In genomic region chr8:91134659-91135058, GRCm38 (mm10) we compare ENCODE assay signal across 7 mouse cellular contexts.
A peak's percentile ranks its signal among the peaks of the same experiment; 100 is the strongest.
DNase-seq lines count a peak whose midpoint lies in the region; ATAC-seq and TF ChIP-seq lines count a peak whose summit lies in the region.

No protein-coding gene starts in this region.

- WGBS in heart, embryonic 16.5 days = 62% methylated on average over 12 of the region's 12 CpGs
- WGBS in liver, embryonic 14.5 days (ENCODE audit: insufficient replicate concordance) = 67% methylated on average over 12 of the region's 12 CpGs

- ATAC-seq in G1E (ENCODE audit: extremely low read depth, insufficient number of reproducible peaks, low FRiP score, poor library complexity, severe bottlenecking) = no peak
- ATAC-seq in heart, embryonic 16.5 days (replicated peaks; ENCODE audit: extremely low read depth, insufficient read depth, low FRiP score) = no peak
- no peak for ATAC-seq in liver, embryonic 14.5 days (ENCODE audit: insufficient read depth)
- no peak for ATAC-seq in granulocyte monocyte progenitor cell, adult 5-6 weeks (replicated peaks; ENCODE audit: poor library complexity, severe bottlenecking)

- H3K4me1 ChIP-seq in ES-Bruce4 (ENCODE audit: control insufficient read depth, insufficient read depth, low read length) = no peaks in the 10 kb centered on the region
- peaks cover 20% of the 10 kb centered on the region for H3K4me1 ChIP-seq in G1E (ENCODE audit: insufficient read depth, low read depth, low read length)
- H3K4me1 ChIP-seq in heart, embryonic 16.5 days (ENCODE audit: control insufficient read depth, insufficient read depth, low read length) = peaks cover 10% of the 10 kb centered on the region
- peaks cover 0 to 8% of the 10 kb centered on the region in 2 experiments; a peak in 1 of 4 replicates for H3K4me1 ChIP-seq in liver, embryonic 14.5 days (replicated peaks; ENCODE audit: control insufficient read depth in 2 of 2, insufficient read depth in 2 of 2, low read length in 1 of 2)

- H3K27me3 ChIP-seq in ES-Bruce4 (ENCODE audit: control insufficient read depth, insufficient read depth, low read length, poor library complexity, severe bottlenecking) (no peaks in the 10 kb centered on the region), G1E (ENCODE audit: insufficient read depth, low read length) (peaks cover 23% of the 10 kb centered on the region)
- H3K27me3 ChIP-seq in heart, embryonic 16.5 days (ENCODE audit: control insufficient read depth, insufficient read depth, low read length) = no peaks in the 10 kb centered on the region
- no peaks in the 10 kb centered on the region for H3K27me3 ChIP-seq in liver, embryonic 14.5 days (ENCODE audit: control insufficient read depth, insufficient read depth, low read length)

- H3K9ac ChIP-seq in ES-Bruce4 (ENCODE audit: low read depth, poor library complexity, severe bottlenecking) = peak overlapping the region; percentile 50
- H3K9ac ChIP-seq in heart, embryonic 16.5 days (ENCODE audit: low read length) = peak overlapping the region; percentile 49; the same call in 1 of the 2 replicates
- no peak overlapping the region for H3K9ac ChIP-seq in liver, embryonic 14.5 days (replicated peaks)

- TF ChIP-seq CTCF in ES-Bruce4 (IDR thresholded peaks at IDR 0.05; ENCODE audit: low read depth, low read length) (no peak), G1E (IDR thresholded peaks at IDR 0.05; ENCODE audit: low read depth, low read length) (no peak)
- TF ChIP-seq CTCF in liver, embryonic 14.5 days (IDR thresholded peaks at IDR 0.05; ENCODE audit: low read depth) = no peak

- H3K4me2 ChIP-seq in heart, embryonic 16.5 days (ENCODE audit: low read depth, low read length) = peak overlapping the region; percentile 53
- H3K4me2 ChIP-seq in liver, embryonic 14.5 days (ENCODE audit: low read depth) = peak overlapping the region; percentile 86

- no peak for DNase-seq in G1E (ENCODE audit: low spot score)
- no peak for DNase-seq in liver, embryonic 14.5 days (ENCODE audit: low read depth in 3 of 3, low spot score in 3 of 3)
- DNase-seq in yolk sac, embryonic 10.5 days (ENCODE audit: low spot score) = no peak
- DNase-seq in natural killer cell, adult 2 months (ENCODE audit: low spot score in 2 of 2) = no peak

- no peak for TF ChIP-seq EP300 in ES-Bruce4 (IDR thresholded peaks at IDR 0.05; ENCODE audit: insufficient read depth, low read depth, low read length)
- no peak for TF ChIP-seq EP300 in liver, embryonic 14.5 days (IDR thresholded peaks at IDR 0.05; ENCODE audit: low read depth)

- H3K27ac ChIP-seq in ES-Bruce4 (ENCODE audit: insufficient read depth, low read length) = peak overlapping the region; percentile 70
- H3K27ac ChIP-seq in heart, embryonic 16.5 days (ENCODE audit: low read length) = peak overlapping the region; percentile 43
- H3K27ac ChIP-seq in liver, embryonic 14.5 days = no peak overlapping the region

- no peak for TF ChIP-seq POLR2A in ES-Bruce4 (IDR thresholded peaks at IDR 0.05; ENCODE audit: insufficient read depth, low read length)

- H3K4me3 ChIP-seq in ES-Bruce4 (ENCODE audit: low read depth, low read length) = peak overlapping the region; percentile 6; the same call in 1 of the 2 replicates
- H3K4me3 ChIP-seq in G1E (ENCODE audit: low read depth, low read length) = peak overlapping the region; percentile 95; the same call in 1 of the 2 replicates
- H3K4me3 ChIP-seq in heart, embryonic 16.5 days (ENCODE audit: low read length) = peak overlapping the region; percentile 81
- H3K4me3 ChIP-seq in liver, embryonic 14.5 days (ENCODE audit: insufficient read depth in 1 of 2, low read depth in 2 of 2, low read length in 2 of 2) = peak overlapping the region in 1 of 2 experiments; percentile 67; a peak in 2 of 4 replicates

- no peaks in the 10 kb centered on the region for H3K9me3 ChIP-seq in ES-Bruce4 (replicated peaks; ENCODE audit: control insufficient read depth, insufficient read depth, low read length, poor library complexity, severe bottlenecking)
- no peaks in the 10 kb centered on the region for H3K9me3 ChIP-seq in G1E (replicated peaks)
- no peaks in the 10 kb centered on the region for H3K9me3 ChIP-seq in heart, embryonic 16.5 days (replicated peaks; ENCODE audit: control insufficient read depth, low read length)
- H3K9me3 ChIP-seq in liver, embryonic 14.5 days (ENCODE audit: control insufficient read depth, low read length) = no peaks in the 10 kb centered on the region

- H3K36me3 ChIP-seq in ES-Bruce4 (ENCODE audit: control insufficient read depth, insufficient read depth, low read length, poor library complexity, severe bottlenecking) = peaks cover 1% of the 10 kb centered on the region; the same call in 1 of the 2 replicates
- peaks cover 13% of the 10 kb centered on the region for H3K36me3 ChIP-seq in G1E (replicated peaks)
- H3K36me3 ChIP-seq in heart, embryonic 16.5 days (ENCODE audit: control insufficient read depth, insufficient read depth) = 0 out of 2 replicates have a peak, but pooled peaks cover under 1% of the 10 kb centered on the region
- H3K36me3 ChIP-seq in liver, embryonic 14.5 days (replicated peaks; ENCODE audit: control insufficient read depth, insufficient read depth, low read depth) = no peaks in the 10 kb centered on the region
